Mouse (Mus musculus) neutrophil, adult 5-6 weeks (primary cell): ENCODE results near the gene Syt3. TPM values are rescaled to one million over a fixed set of nuclear protein-coding genes. Genes with fewer than 3 reads are reported as not detected.

Experiments
- ATAC-seq: fragments of 151-379, 151-347 bp; 2 replicates; pipeline ENCODE4 v1.8.0; 2017; ENCODE audit warnings: mild to moderate bottlenecking, moderate TSS enrichment; ENCODE audit not compliant: insufficient number of reproducible peaks, poor library complexity, low FRiP score, severe bottlenecking; ENCODE audit errors: extremely low read depth
- total RNA-seq: library from RNA; stranded (forward); fragments of 200-1000 nt; gene quantifications from 2 replicates; pipeline ENCODE4 v1.2.3, GENCODE M21; 2017

Gene Syt3
- total RNA-seq, 1 experiment from 2014 or later = not detected

DNA sequence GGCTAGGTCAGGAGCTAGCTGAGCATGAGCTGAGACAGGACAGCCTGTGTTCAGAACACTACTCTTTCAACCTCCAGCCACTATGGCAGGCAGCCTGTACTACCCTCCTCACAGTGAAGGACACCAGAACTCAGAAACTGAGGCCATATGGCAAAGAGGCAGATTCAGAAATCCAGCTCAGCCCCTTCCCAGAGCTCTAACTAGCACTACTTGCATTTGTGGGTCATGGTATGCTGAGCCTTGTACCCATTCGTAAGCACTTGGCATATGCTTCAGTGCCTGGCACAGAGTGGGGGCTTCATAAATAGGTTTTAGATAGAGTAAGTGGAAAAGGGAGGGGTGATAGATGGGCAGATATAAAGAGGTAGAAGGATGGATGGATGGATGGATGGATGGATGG is 56.6 kb downstream of the Syt3 start:
- ATAC-seq = no peak

DNA sequence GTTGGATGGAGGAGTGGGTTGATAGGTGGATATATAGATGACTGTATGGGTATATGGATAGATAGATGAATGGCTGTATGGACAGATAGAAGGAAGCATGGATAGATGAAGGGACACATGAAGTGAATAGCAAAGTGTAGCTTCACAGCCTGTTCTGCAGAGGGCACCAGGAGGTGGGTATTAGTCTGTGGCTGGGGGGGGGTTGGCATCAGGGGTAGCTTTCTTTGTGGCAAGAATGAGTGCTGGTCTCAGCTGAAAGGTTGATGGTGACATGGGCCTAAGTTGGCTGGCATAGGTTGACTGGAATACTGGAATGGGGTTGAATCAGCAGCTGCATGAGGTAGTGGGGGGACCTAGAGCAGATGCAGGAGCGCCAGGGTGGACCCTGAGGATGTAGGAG is 57.3 kb downstream of the Syt3 start:
- no peak for ATAC-seq

DNA sequence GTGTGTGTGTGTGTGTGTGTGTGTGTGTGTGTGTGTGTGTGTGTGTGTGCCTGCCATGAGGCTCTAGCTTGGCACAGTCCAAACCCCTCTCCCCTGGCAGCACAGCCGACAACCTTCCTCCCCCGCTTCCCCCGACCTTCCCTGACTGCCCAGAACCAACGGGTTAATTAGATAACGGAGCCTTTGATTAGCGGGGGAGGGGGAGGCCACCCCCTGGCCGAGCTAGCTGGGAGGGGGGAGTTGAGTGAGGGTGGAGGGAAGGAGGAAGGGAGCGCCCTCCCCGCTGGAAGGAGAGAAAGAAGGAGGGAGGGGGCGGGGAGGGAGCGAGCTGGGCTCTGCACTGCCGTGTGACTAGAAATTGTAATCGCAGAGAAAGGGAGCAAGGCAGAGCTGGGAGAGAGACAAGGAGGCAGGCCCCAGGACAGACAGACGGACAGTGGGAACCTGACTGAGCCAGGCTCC is 57.8 kb downstream of the Syt3 start:
- ATAC-seq = no peak

DNA sequence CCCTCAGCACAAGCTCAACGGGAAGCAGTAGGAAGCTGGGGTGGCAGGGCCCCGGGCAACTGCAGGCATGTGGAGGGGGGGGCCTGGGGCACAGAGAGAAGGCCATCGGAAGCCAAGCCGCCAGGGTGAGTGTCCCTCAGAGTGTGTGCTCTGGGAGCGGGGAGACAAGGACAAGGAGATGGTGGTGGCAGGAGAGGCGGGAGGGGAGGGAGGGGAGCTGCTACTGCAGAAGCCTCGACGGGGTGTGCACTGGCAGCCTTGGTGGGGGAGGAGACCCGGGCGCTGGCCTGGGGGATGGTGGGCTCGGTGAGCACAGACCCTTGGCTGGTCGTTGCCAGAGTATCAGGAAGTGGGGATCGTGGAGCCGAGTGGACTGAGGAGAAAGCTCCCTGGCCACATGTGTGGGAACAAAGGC is 58.5 kb downstream of the Syt3 start:
- no peak for ATAC-seq

DNA sequence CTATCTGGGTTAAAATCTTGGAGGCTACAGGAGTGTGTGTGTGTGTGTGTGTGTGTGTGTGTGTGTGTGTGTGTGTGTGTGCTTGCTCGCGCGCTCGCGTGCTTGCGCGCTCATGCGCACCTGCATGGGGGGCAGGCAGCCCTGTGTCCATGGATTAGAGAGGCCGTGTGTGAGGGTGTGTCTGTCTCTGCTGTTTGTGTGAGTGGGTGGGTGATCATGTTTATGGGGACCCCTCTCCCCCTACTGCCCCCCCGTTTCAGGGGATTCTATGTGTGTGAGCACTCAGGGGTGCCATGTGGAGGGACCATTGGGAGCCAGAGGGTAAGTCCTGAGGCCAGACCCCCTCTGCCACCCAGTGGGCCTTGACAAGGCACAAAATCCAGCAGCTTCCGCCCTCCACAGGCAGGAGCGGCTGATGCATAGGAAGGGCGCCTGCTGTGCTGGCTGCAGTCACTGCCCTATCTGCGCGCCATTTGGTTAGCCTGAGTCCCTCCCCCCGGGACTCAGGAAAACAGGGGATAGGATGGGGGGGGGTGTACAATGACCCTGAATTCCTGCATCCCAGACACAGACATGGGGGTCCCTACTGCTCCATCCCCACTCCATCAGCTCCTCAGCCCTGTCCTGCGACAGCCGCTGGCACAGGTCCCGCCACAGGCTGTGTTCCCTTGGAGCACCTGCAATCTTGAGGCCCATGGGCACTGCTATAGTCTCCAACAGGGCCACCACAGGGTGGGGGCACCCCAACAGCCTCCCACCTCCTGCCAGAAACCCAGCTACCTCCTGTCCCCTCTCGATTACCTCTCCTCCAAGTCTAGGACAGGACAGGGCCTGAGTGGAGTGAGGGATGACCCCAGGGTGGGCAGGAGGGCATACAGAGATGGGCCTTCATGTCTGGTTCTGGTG is 59.6 kb downstream of the Syt3 start:
- no peak for ATAC-seq

DNA sequence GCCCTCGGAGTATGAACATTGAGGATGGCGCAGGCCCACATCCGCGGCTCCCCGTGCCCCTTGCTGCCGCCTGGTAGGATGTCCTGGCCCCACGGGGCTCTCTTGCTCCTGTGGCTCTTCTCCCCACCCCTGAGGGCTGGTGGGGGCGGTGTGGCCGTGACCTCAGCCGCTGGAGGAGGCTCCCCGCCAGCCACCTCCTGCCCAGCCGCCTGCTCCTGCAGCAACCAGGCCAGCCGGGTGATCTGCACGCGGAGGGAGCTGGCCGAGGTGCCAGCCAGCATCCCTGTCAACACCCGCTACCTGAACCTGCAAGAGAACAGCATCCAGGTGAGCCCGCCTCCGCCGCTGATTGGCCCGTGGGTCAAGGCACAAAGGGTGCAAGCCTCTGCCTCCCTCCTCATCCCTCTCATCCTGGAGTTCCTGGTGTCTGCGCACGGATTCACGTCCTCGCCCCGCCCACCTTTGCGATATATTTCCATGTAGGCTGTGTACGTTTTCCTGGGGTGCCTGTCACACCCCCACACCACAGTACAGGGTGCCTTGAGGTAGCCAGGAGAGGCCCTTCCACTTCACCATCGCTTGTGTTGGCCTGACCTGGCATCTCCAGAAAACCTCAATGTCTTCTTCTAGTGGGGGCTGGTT is 61.1 kb downstream of the Syt3 start:
- ATAC-seq = no peak

DNA sequence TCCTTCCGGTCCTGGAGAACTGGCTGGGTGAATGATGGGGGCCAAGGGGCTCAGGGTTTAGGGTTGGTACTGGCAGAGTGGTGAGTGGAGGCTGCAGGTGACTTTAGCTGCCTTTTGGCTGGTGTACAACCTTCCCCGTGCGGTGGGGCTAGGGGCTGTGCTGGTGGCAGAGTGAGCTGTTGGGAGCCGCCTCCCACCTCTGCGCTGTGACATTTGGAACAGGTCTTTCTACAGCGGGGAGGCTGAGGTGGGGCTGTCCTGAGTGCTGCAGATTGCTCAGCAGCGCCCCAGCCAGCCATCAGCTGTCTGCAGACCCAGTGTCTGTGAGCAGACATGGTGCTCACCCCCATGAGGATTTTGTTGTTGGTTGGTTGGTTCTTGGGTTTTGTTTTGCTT is 61.6 kb downstream of the Syt3 start:
- no peak for ATAC-seq

DNA sequence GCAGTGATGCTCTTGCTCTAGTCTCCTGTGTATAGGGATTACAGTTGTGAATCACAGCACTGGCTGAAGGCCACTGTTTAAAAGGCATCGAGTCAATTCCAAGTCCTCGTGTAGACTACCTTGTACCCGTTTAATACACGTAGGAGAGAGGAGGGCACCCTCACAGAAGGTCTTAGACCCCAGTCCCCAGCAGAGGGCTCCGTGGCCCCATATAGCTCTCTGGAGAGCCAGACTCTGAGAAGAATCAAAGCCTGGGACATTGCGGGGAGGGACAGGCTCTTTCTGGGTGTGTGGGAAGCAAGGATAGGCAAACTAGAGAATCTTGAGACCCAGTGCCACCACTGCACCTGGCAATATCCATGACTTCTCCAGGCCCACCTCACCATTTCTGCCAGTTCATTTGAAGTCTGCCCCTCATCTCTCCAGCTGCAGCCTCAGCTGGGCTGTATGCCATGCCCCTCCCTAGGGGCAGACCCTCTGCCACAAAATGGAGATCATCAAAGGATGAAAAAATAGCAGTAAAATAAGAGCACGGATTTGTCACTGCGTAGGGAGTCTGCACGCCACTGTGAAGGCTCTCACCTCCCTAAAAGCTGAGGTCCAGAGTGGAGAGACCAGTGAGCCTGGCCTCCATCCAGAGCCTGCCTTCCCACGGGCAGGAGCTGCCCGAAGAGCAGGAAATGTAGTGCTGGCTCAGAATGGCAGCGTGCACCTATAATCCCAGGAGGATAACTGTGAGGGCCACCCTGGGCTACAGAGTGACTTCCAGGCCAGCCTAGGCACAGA is 62.4 kb downstream of the Syt3 start:
- no peak for ATAC-seq

Other genes starting within 250 kb of the Syt3 start
- not detected in 2 replicates for gene Klk1b16, start 247.3 kb upstream of the Syt3 start, total RNA-seq
- not detected in 2 replicates for gene Klk1b24, start 195.9 kb upstream of the Syt3 start, total RNA-seq
- gene Klk1b3, start 185.9 kb upstream of the Syt3 start, total RNA-seq = not detected in 2 replicates
- gene Klk1b4, start 176.7 kb upstream of the Syt3 start, total RNA-seq = not detected in 2 replicates
- not detected in 2 replicates for gene Klk1b5, start 168.2 kb upstream of the Syt3 start, total RNA-seq
- not detected in 2 replicates for gene Klk1, start 158.7 kb upstream of the Syt3 start, total RNA-seq
- not detected in 2 replicates for gene Gm36864, start 147.9 kb upstream of the Syt3 start, total RNA-seq
- gene 1700028J19Rik, start 137.4 kb upstream of the Syt3 start, total RNA-seq = 1.4 TPM in 1 of 2 replicates, not detected in the other
- gene 2410002F23Rik, start 137.4 kb upstream of the Syt3 start, total RNA-seq = 55.9 and 59.7 TPM in 2 replicates
- not detected in 2 replicates for gene Acp4, start 126.7 kb upstream of the Syt3 start, total RNA-seq
- gene Gm15517, start 122.7 kb upstream of the Syt3 start, total RNA-seq = not detected in 2 replicates
- 3.3 and 4.3 TPM in 2 replicates for gene Clec11a, start 77.2 kb upstream of the Syt3 start, total RNA-seq
- 2.1 and 5.9 TPM in 2 replicates for gene Shank1, start 73.8 kb upstream of the Syt3 start, total RNA-seq
- gene 1700008O03Rik, start 1.7 kb downstream of the Syt3 start, total RNA-seq = not detected in 2 replicates
- gene Lrrc4b, start 44.9 kb downstream of the Syt3 start, total RNA-seq = not detected in 2 replicates
- not detected in 2 replicates for gene Aspdh, start 81.3 kb downstream of the Syt3 start, total RNA-seq
- gene Josd2, start 83.9 kb downstream of the Syt3 start, total RNA-seq = 19.9 and 24.7 TPM in 2 replicates
- 29.0 and 37.8 TPM in 2 replicates for gene Emc10, start 112.4 kb downstream of the Syt3 start, total RNA-seq
- gene Fam71e1, start 112.5 kb downstream of the Syt3 start, total RNA-seq = 7.3 and 7.6 TPM in 2 replicates
- gene Mybpc2, start 140.6 kb downstream of the Syt3 start, total RNA-seq = 3.7 and 7.9 TPM in 2 replicates
- 205 and 207 TPM in 2 replicates for gene Spib, start 148.0 kb downstream of the Syt3 start, total RNA-seq
- 53.4 and 61.8 TPM in 2 replicates for gene Pold1, start 164.7 kb downstream of the Syt3 start, total RNA-seq
- gene Nr1h2, start 169.8 kb downstream of the Syt3 start, total RNA-seq = 180 and 184 TPM in 2 replicates
- gene Napsa, start 188.3 kb downstream of the Syt3 start, total RNA-seq = 115 and 117 TPM in 2 replicates
- gene Kcnc3, start 206.6 kb downstream of the Syt3 start, total RNA-seq = 0.81 and 1.4 TPM in 2 replicates